Mouse (Mus musculus) ES-E14 (cell line): ENCODE measurements around the gene Crip3. TPM values are rescaled to one million over a fixed set of nuclear protein-coding genes. Genes with fewer than 3 reads are reported as not detected.

Experiments used
- DNase-seq: peaks from one replicate; pipeline ENCODE4 v3.0.0-alpha.2; 2013; ENCODE audit warnings: low read depth, low spot score
- H3K27ac ChIP-seq: 2 replicates; pipeline ENCODE4 v1.5.1; 2012; ENCODE audit warnings: low read depth, mild to moderate bottlenecking, low read length, moderate library complexity, mixed read lengths; ENCODE audit not compliant: poor library complexity, insufficient read depth, severe bottlenecking
- H3K36me3 ChIP-seq: 2 replicates; pipeline ENCODE4 v1.6.1; 2012; ENCODE audit warnings: mild to moderate bottlenecking, low read length, moderate library complexity, mixed read lengths; ENCODE audit not compliant: control insufficient read depth, poor library complexity, insufficient read depth, severe bottlenecking
- H3K4me1 ChIP-seq, 2 experiments: fragments of 150-350 bp in 1 of 2; sonication (generic) in 1 of 2; 2 replicates each; pipeline ENCODE4 v1.6.1; 2012; ENCODE audit warnings: low read length in 2 of 2, mild to moderate bottlenecking in 1 of 2, mixed read lengths in 1 of 2; ENCODE audit not compliant: control insufficient read depth in 2 of 2, insufficient read depth in 2 of 2, poor library complexity in 1 of 2
- H3K4me3 ChIP-seq, 2 experiments: fragments of 150-350 bp in 1 of 2; sonication (generic) in 1 of 2; 2 replicates each; pipeline ENCODE4 v1.5.1; 2012; ENCODE audit warnings: low read length in 2 of 2, low read depth in 1 of 2, mild to moderate bottlenecking in 1 of 2, mixed read lengths in 1 of 2; ENCODE audit not compliant: insufficient read depth in 1 of 2, poor library complexity in 1 of 2, severe bottlenecking in 1 of 2
- H3K9ac ChIP-seq: 2 replicates; pipeline ENCODE4 v1.6.1; 2012; ENCODE audit warnings: low read depth, mild to moderate bottlenecking, low read length, mixed read lengths; ENCODE audit not compliant: poor library complexity, insufficient read depth, severe bottlenecking
- H3K9me3 ChIP-seq: fragments of 150-350 bp; sonication (generic); 2 replicates; pipeline ENCODE4 v1.6.1; 2012; ENCODE audit warnings: low read depth, mild to moderate bottlenecking, low read length; ENCODE audit not compliant: control insufficient read depth, insufficient read depth
- CHD2 ChIP-seq: IDR thresholded peaks from 2 replicates; pipeline ENCODE4 v1.6.1; 2014; ENCODE audit warnings: mild to moderate bottlenecking, low read depth, low read length, inconsistent platforms
- HCFC1 ChIP-seq: IDR thresholded peaks from 2 replicates; pipeline ENCODE4 v1.6.1; 2012; ENCODE audit warnings: low read length, inconsistent platforms, borderline replicate concordance; ENCODE audit not compliant: insufficient read depth
- MAFK ChIP-seq: IDR thresholded peaks from 2 replicates; pipeline ENCODE4 v1.6.1; 2014; ENCODE audit warnings: mild to moderate bottlenecking, low read depth, low read length, inconsistent platforms; ENCODE audit not compliant: insufficient read depth
- ZC3H11A ChIP-seq: IDR thresholded peaks from 2 replicates; pipeline ENCODE4 v1.6.1; 2012; ENCODE audit warnings: low read depth, mild to moderate bottlenecking, inconsistent platforms, low read length, borderline replicate concordance
- ZNF384 ChIP-seq: IDR thresholded peaks from 2 replicates; pipeline ENCODE4 v1.6.1; 2012; ENCODE audit warnings: low read depth, low read length, inconsistent platforms
- in situ Hi-C, 2 experiments: fragments of 600-800 bp; cut with MboI; formaldehyde crosslinking; loops; one replicate each; pipeline ENCODE4 v1.15.1; 2025; ENCODE audit warnings: low sequenced_read_pairs in 2 of 2, inconsistent platforms in 1 of 2; ENCODE audit not compliant: unreplicated experiment in 2 of 2
- total RNA-seq: library from RNA; depleted of rRNA; stranded (reverse); fragments of 300-350 nt; gene quantifications from 2 replicates; pipeline ENCODE4 v1.2.3, GENCODE M21; 2012; rRNA removed

Crip3 gene
- total RNA-seq, 1 experiment = 0.49 TPM

DNA sequence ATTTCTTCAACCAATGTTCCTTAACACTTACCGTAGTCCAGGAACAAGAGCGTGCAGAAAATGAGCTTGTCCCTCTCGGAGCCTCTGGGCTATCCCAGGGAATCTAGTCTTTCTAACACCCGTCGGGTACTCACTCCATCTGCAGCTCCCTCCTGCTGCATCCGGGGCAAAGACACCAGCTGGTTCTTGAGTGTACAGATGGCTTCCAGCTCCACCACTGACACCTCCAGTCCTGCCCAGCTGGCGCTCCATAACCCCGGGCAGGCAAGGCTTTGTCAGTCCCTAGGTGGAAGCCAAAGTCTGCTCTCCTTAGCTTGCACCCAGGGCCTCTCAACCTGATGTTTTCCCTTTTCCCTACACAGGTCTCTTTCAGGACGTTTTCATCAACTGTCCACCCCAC is 39.1 kb downstream of the Crip3 start:
- H3K9ac ChIP-seq = no peak overlapping the region
- H3K36me3 ChIP-seq = no peaks in the 10 kb centered on the region

DNA sequence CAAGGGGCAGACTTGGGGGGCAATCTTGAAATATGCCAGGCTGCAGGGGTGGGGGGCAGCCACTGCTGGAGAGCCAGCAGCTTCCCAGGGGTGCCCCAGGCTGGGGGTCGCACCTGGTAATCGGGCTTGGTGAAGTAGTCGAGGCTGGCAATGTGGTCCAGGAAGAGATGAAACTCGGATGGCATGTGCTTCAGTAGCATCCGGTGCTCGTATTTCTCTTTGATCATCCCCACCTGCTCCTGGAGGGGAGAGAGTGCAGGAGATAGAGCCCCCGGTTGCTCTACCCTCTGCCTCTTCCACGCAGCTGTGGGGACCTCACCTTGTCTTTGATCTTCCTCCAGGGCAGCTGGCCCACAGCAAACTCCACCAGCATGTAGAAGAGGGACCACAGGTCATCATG is 47.9 kb downstream of the Crip3 start:
- no peak overlapping the region for H3K4me3 ChIP-seq
- no peak overlapping the region for H3K27ac ChIP-seq
- no peak overlapping the region for H3K9ac ChIP-seq
- TF ChIP-seq HCFC1 (no peak), CHD2 (no peak), MAFK (no peak), ZC3H11A (no peak), ZNF384 (no peak)
- in situ Hi-C loops = no loop called here
- no peak for DNase-seq
- no peaks in the 10 kb centered on the region for H3K4me1 ChIP-seq
- no peaks in the 10 kb centered on the region for H3K36me3 ChIP-seq
- H3K9me3 ChIP-seq = no peaks in the 10 kb centered on the region

More for the DNA sequence above, 39.1 kb downstream of the Crip3 start:
- Histone ChIP-seq H3K4me1 (peaks cover 0 to 17% of the 10 kb centered on the region in 2 experiments; a peak in 1 of 4 replicates), H3K4me3 (no peak overlapping the region), H3K27ac (no peak overlapping the region), H3K9me3 (no peaks in the 10 kb centered on the region)
- no peak for DNase-seq
- in situ Hi-C loops = no loop called here
- TF ChIP-seq HCFC1 (no peak), MAFK (no peak), ZNF384 (no peak), CHD2 (no peak), ZC3H11A (no peak)

DNA sequence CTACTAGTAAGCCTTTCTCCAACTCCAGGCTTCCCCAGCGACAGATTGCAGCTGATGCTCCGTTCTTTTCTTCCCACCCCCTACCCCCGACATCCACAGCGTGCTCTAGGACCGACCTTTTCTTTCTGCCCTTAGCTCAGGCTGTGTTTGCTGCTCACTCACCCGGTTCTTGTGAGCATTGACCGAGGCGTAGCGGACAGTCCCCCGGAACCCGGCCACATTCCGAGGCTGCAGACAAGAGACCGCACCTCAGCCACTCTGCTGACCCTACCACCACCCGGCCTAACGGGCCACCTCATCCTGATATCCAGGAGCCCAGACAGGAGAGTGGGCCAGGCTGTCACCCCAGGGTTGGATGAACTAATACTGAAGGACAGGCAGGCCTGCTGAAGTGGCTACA is 48.6 kb downstream of the Crip3 start:
- no peak overlapping the region for H3K9ac ChIP-seq
- no peak for TF ChIP-seq CHD2
- no peaks in the 10 kb centered on the region for H3K9me3 ChIP-seq
- in situ Hi-C loops = no loop called here
- H3K36me3 ChIP-seq = no peaks in the 10 kb centered on the region
- H3K27ac ChIP-seq = no peak overlapping the region
- DNase-seq = no peak
- H3K4me3 ChIP-seq = no peak overlapping the region
- no peaks in the 10 kb centered on the region for H3K4me1 ChIP-seq

Other genes starting within 250 kb of the Crip3 start
- 9.5 and 11.8 TPM in 2 replicates for gene Polh, start 226.3 kb upstream of the Crip3 start, total RNA-seq
- 63.2 and 63.9 TPM in 2 replicates for gene Xpo5, start 226.1 kb upstream of the Crip3 start, total RNA-seq
- 177 and 213 TPM in 2 replicates for gene Polr1c, start 180.9 kb upstream of the Crip3 start, total RNA-seq
- 59.3 and 68.6 TPM in 2 replicates for gene Yipf3, start 180.8 kb upstream of the Crip3 start, total RNA-seq
- gene Lrrc73, start 175.4 kb upstream of the Crip3 start, total RNA-seq = 1.3 TPM in 2 replicates
- gene Tjap1, start 145.9 kb upstream of the Crip3 start, total RNA-seq = 27.7 and 33.0 TPM in 2 replicates
- 1.3 and 1.4 TPM in 2 replicates for gene Dlk2, start 131.5 kb upstream of the Crip3 start, total RNA-seq
- 17.2 and 25.6 TPM in 2 replicates for gene Abcc10, start 100.6 kb upstream of the Crip3 start, total RNA-seq
- gene Zfp318, start 45.2 kb upstream of the Crip3 start, total RNA-seq = 14.0 and 19.1 TPM in 2 replicates
- gene Slc22a7, start 9.5 kb downstream of the Crip3 start, total RNA-seq = 3.6 and 6.1 TPM in 2 replicates
- 0.98 and 1.2 TPM in 2 replicates for gene Ttbk1, start 58.7 kb downstream of the Crip3 start, total RNA-seq
- 44.1 and 48.2 TPM in 2 replicates for gene Dnph1, start 67.8 kb downstream of the Crip3 start, total RNA-seq
- 1.8 and 4.5 TPM in 2 replicates for gene Cul9, start 117.5 kb downstream of the Crip3 start, total RNA-seq
- 65.2 and 75.6 TPM in 2 replicates for gene Srf, start 127.2 kb downstream of the Crip3 start, total RNA-seq
- gene Ptk7, start 200.6 kb downstream of the Crip3 start, total RNA-seq = 200 and 384 TPM in 2 replicates
- gene Klc4, start 217.1 kb downstream of the Crip3 start, total RNA-seq = 17.8 and 20.7 TPM in 2 replicates
- gene Mrpl2, start 217.3 kb downstream of the Crip3 start, total RNA-seq = 205 and 261 TPM in 2 replicates
- gene Cul7, start 221.4 kb downstream of the Crip3 start, total RNA-seq = 88.5 and 96.1 TPM in 2 replicates
- 44.5 and 57.0 TPM in 2 replicates for gene Rrp36, start 245.4 kb downstream of the Crip3 start, total RNA-seq
- 72.9 and 77.5 TPM in 2 replicates for gene Mea1, start 249.9 kb downstream of the Crip3 start, total RNA-seq